In genomic region chr19:17836566-17837470, GRCm38 (mm10) we compare ENCODE assay signal across 7 mouse cellular contexts. TPM values are rescaled to one million over a fixed set of nuclear protein-coding genes. Genes with fewer than 3 reads are reported as not detected.
DNase-seq lines count a peak whose midpoint lies in the region; ATAC-seq lines count a peak whose summit lies in the region.

No protein-coding gene starts in this region.

- H3K4me3 ChIP-seq in hindbrain, embryonic 14.5 days (replicated peaks; ENCODE audit: low read length) = peak overlapping the region; percentile 79
- H3K4me3 ChIP-seq in limb, embryonic 10.5 days = peak overlapping the region; percentile 80
- H3K4me3 ChIP-seq in midbrain, embryonic 13.5 days (replicated peaks) = peak overlapping the region; percentile 59

- H3K9me3 ChIP-seq in hindbrain, embryonic 14.5 days (ENCODE audit: control insufficient read depth, low read length) = no peaks in the 10 kb centered on the region
- no peaks in the 10 kb centered on the region for H3K9me3 ChIP-seq in limb, embryonic 10.5 days (replicated peaks)
- no peaks in the 10 kb centered on the region for H3K9me3 ChIP-seq in midbrain, embryonic 13.5 days

- peak; percentile 17; the same call in 1 of the 2 replicates for ATAC-seq in common myeloid progenitor, adult 5-6 weeks (replicated peaks; ENCODE audit: low read depth, poor library complexity, severe bottlenecking)
- ATAC-seq in hindbrain, embryonic 14.5 days (ENCODE audit: low FRiP score) = peak; percentile 85
- ATAC-seq in midbrain, embryonic 13.5 days = peak; percentile 93

- peaks cover 7% of the 10 kb centered on the region for H3K27me3 ChIP-seq in hindbrain, embryonic 14.5 days (ENCODE audit: control insufficient read depth, insufficient read depth, low read length)
- peaks cover 11% of the 10 kb centered on the region; the same call in 1 of the 2 replicates for H3K27me3 ChIP-seq in limb, embryonic 10.5 days (ENCODE audit: low read depth, poor library complexity, severe bottlenecking)
- peaks cover 36% of the 10 kb centered on the region for H3K27me3 ChIP-seq in midbrain, embryonic 13.5 days

- H3K4me2 ChIP-seq in hindbrain, embryonic 14.5 days (replicated peaks) = peak overlapping the region; percentile 81
- peak overlapping the region; percentile 90 for H3K4me2 ChIP-seq in midbrain, embryonic 13.5 days (replicated peaks)

- H3K4me1 ChIP-seq in hindbrain, embryonic 14.5 days (replicated peaks; ENCODE audit: control insufficient read depth, insufficient read depth, low read length) = peaks cover 23% of the 10 kb centered on the region
- peaks cover 32% of the 10 kb centered on the region for H3K4me1 ChIP-seq in limb, embryonic 10.5 days
- peaks cover 23% of the 10 kb centered on the region for H3K4me1 ChIP-seq in midbrain, embryonic 13.5 days (replicated peaks)

- H3K9ac ChIP-seq in hindbrain, embryonic 14.5 days = peak overlapping the region; percentile 68
- peak overlapping the region; percentile 69 for H3K9ac ChIP-seq in midbrain, embryonic 13.5 days (replicated peaks)

- under 1% methylated on average over 70 of the region's 72 CpGs for WGBS in hindbrain, embryonic 14.5 days
- under 1% methylated on average over 72 of the region's 72 CpGs for WGBS in limb, embryonic 10.5 days
- under 1% methylated on average over 72 of the region's 72 CpGs for WGBS in midbrain, embryonic 13.5 days

- no peaks in the 10 kb centered on the region for H3K36me3 ChIP-seq in hindbrain, embryonic 14.5 days (replicated peaks; ENCODE audit: control insufficient read depth, insufficient read depth)
- H3K36me3 ChIP-seq in limb, embryonic 10.5 days = no peaks in the 10 kb centered on the region
- no peaks in the 10 kb centered on the region for H3K36me3 ChIP-seq in midbrain, embryonic 13.5 days

- peak; percentile 41 for DNase-seq in adrenal gland, postnatal 25 days
- peak; percentile 66 for DNase-seq in gastrocnemius, postnatal 10 days
- DNase-seq in hindbrain, embryonic 14.5 days (ENCODE audit: low spot score) = peak; percentile 50
- DNase-seq in limb, embryonic 10.5 days (ENCODE audit: low spot score) = peak; percentile 78
- DNase-seq in urinary bladder, adult 18-20 months (ENCODE audit: low spot score in 2 of 2) = peak; percentile 10 to 63

- H3K27ac ChIP-seq in hindbrain, embryonic 14.5 days = peak overlapping the region; percentile 75
- peak overlapping the region; percentile 92 for H3K27ac ChIP-seq in limb, embryonic 10.5 days
- H3K27ac ChIP-seq in midbrain, embryonic 13.5 days = peak overlapping the region; percentile 80

RNA-seq across cellular contexts. Expression of gene Pcsk5, which starts 0.6 kb away (rescaled TPM):
- 185 and 217 TPM in 2 replicates for total RNA-seq in adrenal gland, postnatal 25 days (2021)
- total RNA-seq in common myeloid progenitor, adult 5-6 weeks (2017) = not detected in 2 replicates
- 10 to 100 TPM in 1 of 2 experiments, 1 to 10 TPM in 1; 8.5 to 10.9 TPM for total RNA-seq in gastrocnemius, postnatal 10 days (2021)
- polyA plus RNA-seq in hindbrain, embryonic 14.5 days (2014; fragmentation: Nextera tagmentation; extraction: Ambion mirVana) = 9.7 and 10.6 TPM in 2 replicates
- 9.5 and 11.6 TPM in 2 replicates for polyA plus RNA-seq in limb, embryonic 10.5 days (2016; fragmentation: Nextera tagmentation; extraction: Ambion mirVana)
- polyA plus RNA-seq in midbrain, embryonic 13.5 days (2015; fragmentation: Nextera tagmentation; extraction: Ambion mirVana) = 6.1 and 7.1 TPM in 2 replicates

Comparison
In these comparisons a context has a peak if more than half of its experiments do, and no peak if none do; other contexts are left out.
1. Peak in every context shown above with its lines: DNase-seq, ATAC-seq, H3K4me3 ChIP-seq and H3K27ac ChIP-seq.
2. ATAC-seq: peak in every context shown above with its lines; median percentile 93 in midbrain, embryonic 13.5 days; 85 in hindbrain, embryonic 14.5 days; 17 in common myeloid progenitor, adult 5-6 weeks.
3. RNA of gene Pcsk5, which starts 0.6 kb away (total RNA-seq): 185 to 217 TPM in adrenal gland, postnatal 25 days; 8.5 to 10.9 TPM in gastrocnemius, postnatal 10 days and not detected in common myeloid progenitor, adult 5-6 weeks; every median in the first group is over 10 times any median in the second.